Mouse (Mus musculus): ENCODE measurements around the gene Ssna1.
"Not testable (repeated sequence)": the region's sequence is repeated elsewhere in the genome, so short reads cannot be mapped to it uniquely, and the experiment has no call there.

Gene Ssna1

DNA sequence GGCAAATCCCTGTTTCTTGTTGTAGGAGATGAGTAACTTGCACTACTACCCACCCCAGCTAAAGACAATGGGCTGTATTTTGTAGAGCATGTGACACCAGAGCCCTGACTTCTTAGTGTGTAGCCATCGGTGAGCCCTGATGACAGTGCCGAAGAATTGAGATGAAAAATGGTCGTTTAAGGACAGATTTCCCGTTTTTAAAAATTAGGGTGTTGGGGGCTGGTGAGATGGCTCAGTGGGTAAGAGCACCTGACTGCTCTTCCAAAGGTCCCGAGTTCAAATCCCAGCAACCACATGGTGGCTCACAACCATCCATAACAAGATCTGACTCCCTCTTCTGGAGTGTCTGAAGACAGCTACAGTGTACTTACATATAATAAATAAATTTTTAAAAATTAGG, 15.0 kb downstream of the Ssna1 start:
- not testable (repeated sequence) for DNase-seq

DNA sequence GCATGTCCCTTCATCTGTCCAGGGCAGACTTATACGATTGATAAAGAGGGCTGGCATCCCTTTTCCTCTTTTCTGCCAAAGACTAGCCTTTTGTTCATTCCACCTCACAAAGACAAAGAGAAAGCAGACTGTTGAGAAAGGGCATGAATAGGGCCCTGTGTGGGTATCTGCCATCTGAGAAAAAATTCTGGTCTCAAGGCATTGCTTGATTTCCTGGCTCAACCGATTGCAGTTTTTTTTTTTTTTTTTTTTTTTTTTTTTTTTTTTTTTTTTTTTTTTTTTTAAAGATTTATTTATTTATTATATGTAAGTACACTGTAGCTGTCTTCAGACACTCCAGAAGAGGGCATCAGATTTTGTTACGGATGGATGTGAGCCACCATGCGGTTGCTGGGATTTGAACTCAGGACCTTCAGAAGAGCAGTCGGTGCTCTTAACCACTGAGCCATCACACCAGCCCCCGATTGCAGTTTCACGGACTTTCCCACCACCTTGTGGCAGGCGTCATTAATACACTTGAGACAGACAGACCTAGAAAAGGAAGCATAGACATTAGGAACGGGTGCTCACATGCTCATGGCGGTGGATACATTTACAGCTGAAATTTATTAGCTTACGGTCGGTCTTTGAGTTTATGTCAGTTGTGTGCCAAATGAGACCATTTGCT, 15.7 kb downstream of the Ssna1 start:
- DNase-seq: peak; percentile 79

DNA sequence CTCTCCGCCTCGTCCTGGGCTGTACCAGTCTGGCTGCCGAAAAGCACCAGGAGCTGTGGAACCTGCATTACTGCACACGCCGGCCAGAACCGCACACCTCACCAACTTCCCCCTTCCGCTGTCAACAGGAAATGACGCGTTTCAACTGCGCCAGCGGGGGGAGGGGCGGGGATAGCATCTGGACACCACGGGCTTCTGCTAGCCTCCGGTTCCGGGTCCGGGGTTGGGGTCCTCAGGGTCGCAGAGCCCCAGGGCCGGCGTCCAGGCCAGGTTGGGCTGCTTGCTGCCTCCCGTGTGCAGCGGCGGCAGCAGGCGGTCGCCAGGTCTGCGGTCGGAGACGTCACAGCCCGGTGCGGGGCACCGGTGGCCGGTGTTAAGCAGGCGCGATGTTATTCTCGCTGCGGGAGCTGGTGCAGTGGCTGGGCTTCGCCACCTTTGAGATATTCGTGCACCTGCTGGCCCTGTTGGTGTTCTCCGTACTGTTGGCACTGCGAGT, 16.9 kb downstream of the Ssna1 start, which contains the start of gene Tmem203:
TSS of gene Tmem203 (plus strand) at position 156 of the 496 bp plus-strand sequence.
- DNase-seq: peak; percentile 91

DNA sequence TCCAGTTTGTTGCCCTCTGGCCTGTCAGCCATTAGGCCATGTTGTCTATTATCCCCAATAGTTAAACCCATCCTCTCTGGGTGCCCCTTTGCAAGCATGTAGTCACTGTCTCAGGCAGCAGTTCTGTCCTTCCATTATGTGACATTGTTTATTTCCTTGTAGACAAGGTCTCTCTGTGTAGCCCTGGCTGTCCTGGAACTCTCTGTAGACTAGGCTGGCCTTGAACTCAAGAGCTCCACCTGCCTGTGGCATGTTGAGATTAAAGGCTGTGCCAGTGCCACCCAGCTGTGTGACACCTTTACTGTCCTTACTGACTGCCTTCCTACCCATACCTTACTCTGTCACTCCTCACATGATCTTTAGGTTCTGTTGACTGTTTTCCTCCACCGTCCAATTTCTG, 19.9 kb downstream of the Ssna1 start:
- DNase-seq: no peak

DNA sequence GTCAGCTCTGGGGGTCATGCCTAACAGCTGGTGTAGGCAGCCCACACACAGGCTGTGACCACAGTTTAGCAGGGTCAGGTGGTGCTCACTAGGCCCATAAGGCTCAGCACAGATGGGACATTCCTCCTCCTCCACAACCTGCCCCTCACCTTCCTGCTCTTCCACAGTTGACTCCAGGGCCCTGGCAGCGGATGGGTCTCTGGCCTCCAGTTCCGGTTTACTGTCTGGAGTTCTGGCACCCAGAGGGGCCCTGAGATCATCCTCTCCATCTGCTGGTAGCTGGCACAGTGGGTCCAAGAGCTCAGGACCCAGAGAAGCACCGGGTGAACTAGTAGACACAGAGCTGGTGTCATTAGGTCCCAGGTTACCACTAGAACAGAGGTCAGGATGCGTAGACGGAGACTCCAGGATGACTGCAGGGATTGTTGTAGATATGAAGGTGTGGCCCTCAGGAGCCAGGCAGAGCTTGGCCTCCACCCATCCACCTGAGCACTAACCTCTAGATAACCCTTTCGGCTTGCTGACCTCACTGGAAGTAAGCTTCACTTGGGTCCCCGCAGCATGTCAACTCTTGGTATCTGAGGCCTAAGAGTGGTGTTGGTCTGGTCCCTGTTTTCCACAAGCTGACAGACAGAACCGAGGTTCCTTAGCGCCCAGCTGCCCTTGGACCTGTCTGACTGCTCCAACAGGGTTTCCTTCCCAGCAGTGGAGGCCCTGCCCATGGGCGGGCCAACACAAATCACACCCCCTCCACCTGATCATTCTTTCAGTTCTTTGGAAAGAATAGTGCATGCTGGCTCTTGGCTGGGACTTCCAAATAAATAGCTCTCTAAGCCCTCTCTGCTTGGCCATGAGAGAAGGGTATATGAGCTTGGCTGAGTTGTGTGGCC, 25.8 kb downstream of the Ssna1 start, which contains the start of gene AL732309.1:
TSS of gene AL732309.1 (minus strand) at position 681 of the 890 bp plus-strand sequence.
- no peak for DNase-seq

DNA sequence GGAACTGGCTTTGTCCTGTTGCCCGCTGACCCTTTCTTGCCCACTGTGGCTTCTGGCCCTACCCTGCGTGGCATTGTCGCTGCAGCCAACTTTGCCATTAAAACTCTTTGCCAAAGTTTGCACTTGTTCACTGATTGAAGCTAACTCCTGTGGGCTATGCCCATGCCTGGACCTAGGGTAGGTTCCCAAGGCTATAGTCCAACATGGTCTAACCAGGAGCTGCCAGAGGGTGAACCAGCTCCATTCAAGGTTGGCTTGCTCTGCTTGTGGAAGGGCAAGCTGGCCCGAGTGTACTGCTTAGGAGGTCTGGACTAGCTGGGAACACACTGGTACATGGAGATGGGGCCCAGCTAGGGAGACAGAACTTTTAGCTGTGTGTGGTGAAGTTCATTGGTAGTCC, 28.1 kb downstream of the Ssna1 start:
- no peak for DNase-seq

DNA sequence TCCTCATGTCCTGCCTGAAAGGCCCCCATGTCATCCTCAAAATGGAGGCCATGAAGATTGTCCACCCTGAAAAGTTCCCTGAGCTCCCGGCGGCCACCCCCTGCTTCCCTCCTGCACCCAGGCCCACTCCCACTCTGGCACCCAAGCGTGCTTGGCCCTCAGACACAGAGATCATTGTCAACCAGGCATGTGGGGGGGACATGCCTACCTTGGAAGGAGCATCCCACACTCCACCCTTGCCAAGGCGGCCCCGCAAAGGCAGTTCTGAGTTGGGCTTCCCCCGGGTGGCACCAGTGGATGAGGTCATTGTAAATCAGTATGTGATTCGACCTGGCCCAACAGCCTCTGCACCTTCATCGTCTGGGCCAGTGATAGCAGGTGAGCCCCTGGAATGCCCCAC, 28.9 kb downstream of the Ssna1 start:
- no peak for DNase-seq

DNA sequence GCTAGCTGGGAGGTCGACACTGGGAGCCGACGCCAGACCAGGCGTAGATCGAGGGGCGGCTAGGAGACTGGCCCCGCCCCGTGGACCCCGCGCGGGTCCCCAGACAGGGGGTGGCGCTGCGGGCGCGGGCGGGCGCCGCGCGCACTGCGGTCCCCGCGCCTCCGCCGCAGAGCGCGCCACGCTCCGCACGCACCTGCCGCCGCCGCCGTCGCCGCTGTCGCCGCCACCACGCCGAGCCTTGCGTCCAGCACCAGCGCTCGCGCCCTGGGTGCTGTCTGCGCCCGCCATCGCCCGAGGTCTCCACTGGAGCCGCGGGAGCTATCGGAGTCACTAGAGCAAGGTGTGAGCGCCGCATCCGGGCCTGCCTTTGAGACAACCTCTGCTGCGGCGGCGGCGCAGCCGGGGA, 30.1 kb downstream of the Ssna1 start, which contains the start of the genes Rnf208 and Cysrt1:
TSS of gene Rnf208 (plus strand) at position 155 of the 406 bp plus-strand sequence.
TSS of gene Cysrt1 (minus strand) at position 352 of the 406 bp plus-strand sequence.
- DNase-seq: no peak

DNA sequence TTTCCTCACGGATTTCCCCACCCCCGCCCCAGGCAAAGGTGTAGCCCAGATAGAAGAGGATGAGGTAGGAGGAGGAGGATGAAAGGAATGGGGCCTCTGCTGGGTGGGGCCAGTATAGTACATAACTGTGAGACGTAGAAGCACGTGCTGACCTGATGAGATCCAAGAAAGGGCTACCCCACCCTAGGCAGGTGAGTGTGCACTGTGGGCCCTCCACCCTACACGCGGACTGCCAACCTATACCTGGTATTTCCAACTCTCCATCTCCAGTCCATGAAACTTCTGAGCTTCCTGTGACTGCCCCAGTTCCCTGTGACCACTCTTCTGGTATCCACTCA, 30.8 kb downstream of the Ssna1 start:
- no peak for DNase-seq

DNA sequence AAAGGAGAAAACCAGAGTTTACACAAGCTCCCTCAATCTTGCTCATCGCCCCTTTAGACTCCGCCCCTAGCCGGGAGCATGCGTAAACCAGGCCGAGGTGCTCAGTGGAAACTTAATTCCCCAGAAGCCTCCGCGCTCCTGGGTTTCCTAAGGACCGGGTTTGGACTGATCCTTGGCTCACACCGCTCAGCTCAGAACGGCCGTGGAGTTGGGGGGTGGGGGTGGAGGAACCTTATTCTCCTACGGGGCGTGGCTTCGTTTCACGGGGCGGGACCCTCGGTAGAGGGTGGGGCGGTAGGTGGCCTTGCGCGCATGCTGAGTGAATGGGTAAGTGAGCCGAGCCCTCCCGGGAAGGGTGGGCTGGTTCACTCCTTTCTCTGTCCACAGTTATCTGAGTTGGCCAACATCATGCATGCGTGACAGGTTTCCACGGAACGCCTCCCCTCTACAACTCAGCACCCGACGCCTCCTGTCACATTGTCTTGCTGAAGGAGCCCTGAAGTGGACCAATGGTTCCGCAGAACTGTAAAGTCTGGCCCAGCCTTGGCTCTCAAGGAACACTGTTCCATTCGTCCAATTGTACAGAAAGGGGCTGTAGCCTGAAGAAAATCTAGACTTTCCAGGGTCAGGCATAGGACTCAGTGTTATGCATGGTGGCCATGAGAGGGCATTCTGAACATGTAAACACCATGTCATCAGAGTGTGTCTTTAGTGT, 31.4 kb downstream of the Ssna1 start:
- peak; percentile 89 for DNase-seq

DNA sequence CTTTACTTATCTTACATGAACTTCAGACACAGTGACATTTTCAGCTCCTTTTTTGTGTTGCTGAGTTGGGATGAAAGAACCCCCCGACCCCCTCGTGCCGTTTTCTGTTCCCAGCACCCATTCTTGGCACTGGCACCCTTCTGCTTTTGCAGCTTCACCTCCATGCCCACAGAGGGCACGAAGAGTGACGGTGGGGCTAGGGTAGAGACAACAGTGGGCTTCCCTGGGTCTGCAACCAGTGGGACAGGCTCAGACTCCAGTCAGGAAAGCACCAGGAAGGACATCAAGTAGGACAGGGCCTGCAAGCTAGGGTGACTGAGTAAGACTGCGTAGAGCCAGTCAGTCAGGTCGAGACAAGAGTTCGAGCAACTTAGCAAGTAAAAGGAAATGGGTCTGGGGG, 31.9 kb downstream of the Ssna1 start:
- DNase-seq: no peak

DNA sequence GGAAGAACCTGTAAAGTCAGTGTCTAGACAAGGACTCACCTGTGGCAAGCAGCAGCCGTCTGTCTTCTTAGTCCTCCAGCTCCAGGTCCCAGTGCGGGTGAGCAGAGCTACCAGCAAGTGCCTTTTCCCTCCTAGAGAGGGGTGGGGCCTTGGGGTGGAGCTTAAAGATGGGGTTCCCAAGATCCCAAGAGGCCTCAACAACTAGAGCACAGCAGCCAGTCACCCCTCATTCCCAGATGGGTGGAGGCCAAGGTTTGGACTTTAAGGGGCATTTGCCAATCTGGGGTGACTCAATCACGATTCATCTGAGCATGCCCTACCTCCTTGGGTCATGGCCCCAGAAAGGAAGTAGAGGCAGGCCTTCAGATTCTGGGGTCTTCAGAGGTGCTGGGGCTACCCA, 32.5 kb downstream of the Ssna1 start:
- no peak for DNase-seq

DNA sequence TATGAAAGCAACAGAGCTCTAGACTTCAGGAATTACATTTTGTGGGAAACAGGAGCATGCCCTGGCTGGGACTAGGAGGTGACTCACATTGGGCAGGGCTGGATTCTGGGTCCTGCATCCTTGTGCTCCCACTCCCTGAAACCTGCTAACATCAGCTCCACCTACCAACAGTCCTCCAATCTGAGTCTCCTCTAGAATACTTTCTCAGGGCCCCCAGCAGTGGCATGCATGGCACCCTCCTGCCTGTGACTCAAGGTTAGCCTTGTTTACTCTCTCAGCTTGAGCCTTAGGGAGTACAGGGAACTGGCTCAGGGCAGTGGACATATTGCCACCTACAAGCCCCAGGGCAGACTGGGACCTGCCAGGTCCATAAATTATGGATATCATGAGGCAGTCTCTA, 34.1 kb downstream of the Ssna1 start:
- no peak for DNase-seq

DNA sequence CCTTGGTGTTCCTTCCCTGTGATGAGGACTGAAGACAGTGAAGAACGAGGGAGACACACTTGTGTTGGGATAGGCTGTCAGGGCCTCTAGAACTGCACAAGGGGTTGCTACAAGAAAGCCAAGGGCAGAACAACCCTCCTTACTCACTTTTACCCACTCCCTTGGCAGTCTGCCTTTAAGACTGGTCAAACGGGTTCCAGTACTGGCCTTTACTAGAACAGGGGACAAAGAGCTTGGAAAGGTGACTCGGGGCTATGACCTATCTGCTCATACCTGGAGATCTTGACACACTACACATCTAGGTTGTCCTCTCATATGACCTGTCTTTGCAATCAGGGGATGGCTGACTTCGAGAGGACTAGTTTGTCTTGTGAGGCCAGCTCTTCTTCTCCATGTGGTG, 34.7 kb downstream of the Ssna1 start:
- peak; percentile 65 for DNase-seq

DNA sequence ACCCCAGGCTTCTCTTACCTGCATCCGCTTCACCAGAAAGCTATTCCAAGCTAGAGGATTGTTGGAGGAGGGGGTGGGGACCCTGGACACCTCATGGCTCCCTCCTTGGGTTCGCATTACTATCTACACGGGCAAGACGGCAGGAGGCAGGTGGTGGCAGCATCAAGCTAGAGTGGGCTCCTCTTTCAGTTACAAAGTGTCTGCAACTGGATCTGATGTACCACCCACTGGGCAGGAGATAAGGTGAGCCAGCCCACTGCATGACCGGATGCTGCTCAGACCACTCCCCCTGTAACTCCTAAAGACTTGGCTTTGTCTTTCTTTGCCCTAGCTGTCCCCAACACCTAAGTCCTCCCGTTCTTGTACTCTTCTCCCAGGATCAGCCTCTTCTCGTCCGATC, 35.6 kb downstream of the Ssna1 start, which contains the start of gene Rnf224:
TSS of gene Rnf224 (minus strand) at position 174 of the 400 bp plus-strand sequence.
- no peak for DNase-seq

DNA sequence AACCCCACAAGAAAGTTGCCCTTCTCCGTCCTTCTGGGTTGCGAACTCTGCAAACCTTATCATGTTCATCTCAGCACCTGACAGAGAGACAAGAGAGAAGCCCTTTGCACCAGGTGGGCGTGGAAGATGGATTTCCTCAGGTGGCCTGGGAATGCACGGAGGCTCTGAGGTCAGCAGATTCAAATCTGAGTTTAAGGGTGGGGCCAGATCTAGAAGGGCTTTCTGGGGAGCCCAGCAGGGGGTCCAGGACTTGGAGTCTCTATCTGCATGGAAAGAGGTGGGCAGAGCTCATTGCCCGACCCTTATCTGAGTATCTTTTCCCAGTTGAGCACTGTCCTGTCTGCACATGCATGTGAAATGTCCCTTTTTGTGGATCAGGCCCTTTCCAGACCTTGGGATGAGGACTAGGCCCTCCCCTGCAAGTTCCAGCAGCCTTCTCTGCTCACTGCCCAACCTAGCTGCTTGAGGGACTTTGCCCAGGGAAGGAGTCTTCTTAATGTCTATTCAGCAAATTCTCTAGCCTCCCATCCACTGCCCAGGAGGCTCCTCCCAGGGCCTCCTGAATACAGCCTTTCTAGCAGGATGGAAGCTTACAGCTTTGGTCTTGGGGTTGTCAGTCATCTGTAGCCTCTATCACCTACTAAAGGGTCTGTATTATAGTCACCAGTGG, 37.6 kb downstream of the Ssna1 start:
- DNase-seq: no peak

DNA sequence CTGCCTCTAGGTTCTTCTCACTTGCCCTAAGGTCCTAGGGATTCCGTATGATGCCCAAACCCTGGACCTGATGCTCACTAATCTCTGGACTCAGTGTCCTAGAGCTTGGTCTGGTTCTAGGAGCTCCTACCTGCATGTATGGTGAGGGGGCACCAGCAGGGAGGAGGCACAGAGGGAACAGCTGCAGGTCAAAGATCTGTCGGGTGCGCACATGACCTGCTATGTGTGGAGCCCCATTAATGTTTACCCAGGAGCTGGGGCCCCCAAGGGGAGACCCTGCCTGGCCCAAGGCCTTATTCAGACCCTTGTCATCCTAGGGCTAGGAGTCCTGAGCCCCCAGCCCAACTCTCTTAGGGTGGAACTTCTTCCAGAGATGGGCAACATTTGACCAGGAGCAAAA, 38.2 kb downstream of the Ssna1 start, which contains the start of gene Slc34a3:
TSS of gene Slc34a3 (minus strand) at position 315 of the 400 bp plus-strand sequence.
- DNase-seq: no peak

DNA sequence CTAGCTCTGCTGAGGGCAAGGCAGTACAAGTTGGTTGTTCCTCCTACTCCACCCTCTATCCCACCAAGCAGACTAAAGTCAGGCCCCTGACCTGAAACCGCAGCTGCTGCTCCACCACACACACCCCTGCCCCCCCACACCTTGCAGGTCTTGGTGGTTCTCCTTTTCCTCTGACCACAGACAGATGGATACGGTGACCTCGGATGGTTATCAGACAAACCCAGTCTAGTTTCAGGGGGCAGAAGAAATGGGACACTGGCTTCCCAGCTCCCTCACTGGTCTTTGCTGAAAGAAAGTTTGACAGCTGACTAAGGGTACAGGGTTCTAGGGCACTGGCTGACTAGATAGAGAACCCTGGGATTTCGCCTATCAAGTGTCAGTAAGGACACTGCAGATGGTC, 38.8 kb downstream of the Ssna1 start:
- DNase-seq: no peak

DNA sequence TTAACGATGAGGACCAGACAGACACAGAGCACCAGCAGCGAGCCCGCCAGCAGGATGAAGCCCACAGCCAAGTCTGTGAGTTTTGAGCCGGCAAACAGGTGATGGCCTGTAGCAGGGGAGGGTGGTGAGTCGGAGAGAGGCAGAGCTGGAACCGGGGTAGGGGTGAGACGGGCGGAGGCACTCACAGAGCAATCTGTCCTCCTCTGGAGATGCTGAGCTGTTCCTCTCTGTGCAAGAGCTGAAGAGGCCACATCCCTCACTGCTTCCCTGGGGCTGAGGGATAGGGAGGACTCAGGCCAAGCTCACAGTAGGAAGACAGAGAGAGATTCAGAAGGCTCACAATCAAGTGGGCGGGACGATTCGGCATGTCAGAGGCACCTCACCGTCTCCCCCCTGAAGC, 41.2 kb downstream of the Ssna1 start:
- DNase-seq: no peak

DNA sequence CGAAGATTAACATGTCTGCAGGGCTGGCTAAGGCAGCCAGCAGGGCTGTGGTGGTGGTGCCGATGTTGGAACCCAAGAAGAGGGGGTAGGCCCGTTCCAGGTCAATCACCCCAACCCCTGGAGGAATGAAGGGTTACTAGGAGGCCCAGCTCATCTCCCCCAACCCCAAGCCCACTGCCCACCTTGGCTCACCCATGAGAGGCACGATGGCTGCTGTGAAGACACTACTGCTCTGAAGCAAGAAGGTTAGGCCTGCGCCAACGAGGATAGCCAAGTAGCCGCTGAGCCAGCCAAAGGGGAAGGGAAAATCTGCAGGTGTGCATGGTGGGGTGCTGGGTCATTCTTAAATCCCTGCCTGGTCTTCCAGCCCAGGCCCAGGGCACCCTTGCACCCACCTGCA, 41.7 kb downstream of the Ssna1 start:
- no peak for DNase-seq

DNA sequence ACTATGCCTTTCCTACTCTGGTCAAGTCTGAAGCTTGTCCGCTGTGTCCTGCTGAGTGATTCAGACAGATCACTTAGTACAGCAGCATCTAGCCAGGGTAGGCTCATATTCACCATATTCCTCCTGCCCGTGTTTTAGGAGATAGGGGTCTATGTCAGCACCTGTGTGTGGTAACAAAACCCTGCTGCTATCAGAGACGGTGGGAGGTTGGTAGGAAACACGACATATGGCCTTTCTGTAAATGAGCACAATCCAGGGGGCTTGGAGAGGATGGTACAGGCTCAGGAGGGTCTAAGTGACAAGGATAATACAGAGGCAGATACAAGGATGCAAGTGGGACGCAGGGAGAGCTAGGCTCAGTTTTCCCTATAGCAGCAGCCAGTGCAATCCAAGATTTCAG, 42.7 kb downstream of the Ssna1 start:
- DNase-seq: no peak

DNA sequence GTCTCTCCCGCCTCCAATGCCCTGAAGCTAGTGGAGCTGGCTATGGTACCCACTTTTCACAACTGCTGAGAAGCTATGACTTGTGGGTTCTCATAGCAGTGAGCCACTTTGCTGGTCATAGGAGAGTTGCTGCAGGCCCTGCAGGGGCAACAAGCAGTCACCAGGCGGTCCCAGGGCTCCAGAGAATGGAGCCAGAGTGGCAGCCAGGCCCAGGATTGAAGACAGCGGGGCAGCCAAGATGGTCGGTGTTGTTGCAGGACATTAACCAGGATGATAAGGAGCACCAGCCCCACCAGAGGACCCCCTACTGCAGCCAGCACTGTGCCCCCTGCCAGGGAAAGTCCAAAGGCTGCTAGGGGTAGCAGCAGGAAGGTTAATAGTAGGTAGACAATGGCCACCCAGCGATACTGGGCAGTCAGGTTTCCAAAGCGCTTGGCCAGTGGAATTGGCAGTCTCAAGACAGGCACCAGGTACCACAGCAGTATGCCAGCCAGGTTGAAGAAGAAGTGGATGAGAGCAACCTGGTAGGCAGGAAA, 43.2 kb downstream of the Ssna1 start:
- DNase-seq: no peak

Data from lung, postnatal 10 days (tissue).